Mouse (Mus musculus) urinary bladder, postnatal 4 days (tissue): ENCODE results near the gene Krt25.

ENCODE experiments used
- DNase-seq, 2 experiments: peaks; one replicate each; pipeline ENCODE4 v3.0.0; 2021 to 2022; ENCODE audit warnings: low spot score in 2 of 2

Gene Krt25

GRCm38 (mm10) chr11:99276786-99277185 lies 46.0 kb downstream of the Krt25 start:
- no peak for DNase-seq

GRCm38 (mm10) chr11:99275624-99276023 lies 47.1 kb downstream of the Krt25 start:
- DNase-seq: no peak

- no peak for DNase-seq
Measured at GRCm38 (mm10) chr11:99272721-99273120, 50.0 kb downstream of the Krt25 start.

- no peak for DNase-seq
Measured at GRCm38 (mm10) chr11:99269192-99269591, 53.6 kb downstream of the Krt25 start.

GRCm38 (mm10) chr11:99265796-99266195 lies 57.0 kb downstream of the Krt25 start:
- no peak for DNase-seq
